Mouse (Mus musculus) kidney, adult 2 months (tissue): ENCODE results near the gene Tmem262. TPM values are rescaled to one million over a fixed set of nuclear protein-coding genes. Genes with fewer than 3 reads are reported as not detected.

Experiments used
- DNase-seq: peaks from one replicate; pipeline ENCODE4 v3.0.0; 2021
- H3K27ac ChIP-seq: fragments of 200-500 bp; 2 replicates; pipeline ENCODE4 v1.5.1; 2012; ENCODE audit warnings: low read depth, low read length, control low read depth, inconsistent platforms; ENCODE audit not compliant: insufficient read depth
- H3K27me3 ChIP-seq: fragments of 200-500 bp; replicated peaks from 2 replicates; pipeline ENCODE4 v1.6.1; 2012; ENCODE audit warnings: mild to moderate bottlenecking, moderate library complexity, low read length, inconsistent platforms; ENCODE audit not compliant: control insufficient read depth, insufficient read depth
- H3K36me3 ChIP-seq: fragments of 200-500 bp; 2 replicates; pipeline ENCODE4 v1.6.1; 2012; ENCODE audit warnings: mild to moderate bottlenecking, moderate library complexity, low read length, inconsistent platforms; ENCODE audit not compliant: control insufficient read depth, insufficient read depth
- H3K4me1 ChIP-seq: fragments of 200-500 bp; 2 replicates; pipeline ENCODE4 v1.6.1; 2011; ENCODE audit warnings: low read length; ENCODE audit not compliant: control insufficient read depth, insufficient read depth
- H3K4me3 ChIP-seq: fragments of 200-500 bp; 2 replicates; pipeline ENCODE4 v1.5.1; 2011; ENCODE audit warnings: mild to moderate bottlenecking, low read depth, low read length, control low read depth; ENCODE audit not compliant: insufficient read depth
- CTCF ChIP-seq: fragments of 200-500 bp; conservative IDR thresholded peaks from 2 replicates; pipeline ENCODE4 v1.5.1; 2011; ENCODE audit warnings: low read depth, mild to moderate bottlenecking, control low read depth, low read length, moderate library complexity, mixed read lengths; ENCODE audit not compliant: insufficient read depth, insufficient read length
- POLR2A ChIP-seq: fragments of 200-500 bp; IDR thresholded peaks from one replicate; pipeline ENCODE4 v1.6.1; 2011; ENCODE audit warnings: low read depth, low read length, control low read depth
- WGBS: fragments of 180-500 bp; shearing (Covaris S2); methylation state at CpG from one replicate; pipeline ENCODE4 v1.1.7; 2018; 5-methylcytosine and 5-hydroxymethylcytosine counted together
- polyA plus RNA-seq: library from polyadenylated mRNA; depleted of rRNA; stranded (reverse); fragments of >200 nt; gene quantifications from 2 replicates; pipeline ENCODE4 v1.2.3, GENCODE M21; 2012; rRNA removed

The Tmem262 gene
- 0.58 TPM in 1 of 2 replicates, not detected in the other for polyA plus RNA-seq

- no peak within 1 kb of the TSS for H3K4me3 ChIP-seq
- H3K27ac ChIP-seq, result no peak within 1 kb of the TSS
- TF ChIP-seq CTCF (no peak), POLR2A (no peak)
- 91% methylated on average over 12 of the region's 12 CpGs for WGBS
- H3K4me1 ChIP-seq, result peaks cover 5% of the 10 kb centered on the region
- no peaks in the 10 kb centered on the region for H3K27me3 ChIP-seq
- no peak for DNase-seq
- H3K36me3 ChIP-seq, result no peaks in the 10 kb centered on the region
Observed at GRCm38 (mm10) chr19:6079983-6080480, at the start of gene Tmem262. Gene Tmem262, plus strand, starts transcription at chr19:6080033.

- WGBS, result 75% methylated on average over 14 of the region's 14 CpGs
- H3K27ac ChIP-seq, result no peak overlapping the region
- TF ChIP-seq CTCF (no peak), POLR2A (no peak)
- no peaks in the 10 kb centered on the region for H3K36me3 ChIP-seq
- DNase-seq, result no peak
- H3K4me3 ChIP-seq, result no peak overlapping the region
- no peaks in the 10 kb centered on the region for H3K27me3 ChIP-seq
- no peaks in the 10 kb centered on the region for H3K4me1 ChIP-seq
Observed at GRCm38 (mm10) chr19:6030520-6031280, 49.1 kb upstream of the Tmem262 start.

GRCm38 (mm10) chr19:6035966-6036585, 43.8 kb upstream of the Tmem262 start:
- H3K27ac ChIP-seq, result no peak overlapping the region
- no peak for DNase-seq
- no peaks in the 10 kb centered on the region for H3K4me1 ChIP-seq
- no peak overlapping the region for H3K4me3 ChIP-seq
- WGBS, result 61% methylated on average over 9 of the region's 9 CpGs
- no peaks in the 10 kb centered on the region for H3K27me3 ChIP-seq
- no peaks in the 10 kb centered on the region for H3K36me3 ChIP-seq
- no peak for TF ChIP-seq CTCF
- TF ChIP-seq POLR2A, result no peak

- Histone ChIP-seq H3K4me3 (no peak overlapping the region), H3K4me1 (no peaks in the 10 kb centered on the region), H3K27ac (no peak overlapping the region), H3K27me3 (no peaks in the 10 kb centered on the region), H3K36me3 (no peaks in the 10 kb centered on the region)
- DNase-seq, result no peak
- TF ChIP-seq POLR2A (no peak), CTCF (no peak)
Observed at GRCm38 (mm10) chr19:6037695-6038094, 42.1 kb upstream of the Tmem262 start.

GRCm38 (mm10) chr19:6038326-6038725, 41.5 kb upstream of the Tmem262 start:
- no peak overlapping the region for H3K27ac ChIP-seq
- TF ChIP-seq POLR2A, result no peak
- no peak for TF ChIP-seq CTCF
- 82% methylated on average over 7 of the region's 7 CpGs for WGBS

GRCm38 (mm10) chr19:6040002-6040401, 39.8 kb upstream of the Tmem262 start:
- H3K36me3 ChIP-seq, result no peaks in the 10 kb centered on the region
- DNase-seq, result no peak
- no peaks in the 10 kb centered on the region for H3K4me1 ChIP-seq
- no peaks in the 10 kb centered on the region for H3K27me3 ChIP-seq
- TF ChIP-seq POLR2A (no peak), CTCF (no peak)
- H3K27ac ChIP-seq, result no peak overlapping the region
- no peak overlapping the region for H3K4me3 ChIP-seq

More at GRCm38 (mm10) chr19:6038326-6038725, 41.5 kb upstream of the Tmem262 start:
- no peak for DNase-seq
- Histone ChIP-seq H3K27me3 (no peaks in the 10 kb centered on the region), H3K4me3 (no peak overlapping the region), H3K4me1 (no peaks in the 10 kb centered on the region), H3K36me3 (no peaks in the 10 kb centered on the region)

GRCm38 (mm10) chr19:6042293-6042692, 37.5 kb upstream of the Tmem262 start:
- Histone ChIP-seq H3K27ac (no peak overlapping the region), H3K27me3 (no peaks in the 10 kb centered on the region), H3K4me3 (no peak overlapping the region), H3K36me3 (no peaks in the 10 kb centered on the region), H3K4me1 (no peaks in the 10 kb centered on the region)
- 56% methylated on average over 9 of the region's 9 CpGs for WGBS
- TF ChIP-seq CTCF, result no peak
- TF ChIP-seq POLR2A, result no peak
- DNase-seq, result no peak
